Mouse (Mus musculus) hindbrain, postnatal 0 days (tissue): ENCODE measurements around the gene Gpr19. TPM values are rescaled to one million over a fixed set of nuclear protein-coding genes. Genes with fewer than 3 reads are reported as not detected.

Experiments
- ATAC-seq: fragments of 200-750 bp; cut with Nextera tagmentation; 2 replicates; pipeline ENCODE4 v1.8.0; 2017; ENCODE audit warnings: mild to moderate bottlenecking, moderate TSS enrichment, moderate library complexity
- DNase-seq: peaks from one replicate; pipeline ENCODE4 v3.0.0-alpha.2; 2015; ENCODE audit warnings: low spot score
- H3K27ac ChIP-seq: fragments of 300-500 bp; sonication (generic); 2 replicates; pipeline ENCODE4 v1.5.1; 2014; ENCODE audit warnings: mild to moderate bottlenecking
- H3K27me3 ChIP-seq: fragments of 300-500 bp; sonication (generic); 2 replicates; pipeline ENCODE4 v1.6.1; 2014; ENCODE audit warnings: low read length, mixed read lengths; ENCODE audit not compliant: insufficient read depth
- H3K36me3 ChIP-seq: fragments of 300-500 bp; sonication (generic); 2 replicates; pipeline ENCODE4 v1.6.1; 2014; ENCODE audit warnings: low read length, mixed read lengths; ENCODE audit not compliant: insufficient read depth
- H3K4me1 ChIP-seq: fragments of 300-500 bp; sonication (generic); 2 replicates; pipeline ENCODE4 v1.6.1; 2014; ENCODE audit warnings: antibody characterized with exemption, low read length, mixed read lengths; ENCODE audit not compliant: insufficient read depth
- H3K4me2 ChIP-seq: fragments of 300-500 bp; sonication (generic); 2 replicates; pipeline ENCODE4 v1.6.1; 2014; ENCODE audit warnings: low read depth, mild to moderate bottlenecking, low read length, moderate library complexity, mixed read lengths
- H3K4me3 ChIP-seq: fragments of 300-500 bp; sonication (generic); 2 replicates; pipeline ENCODE4 v1.5.1; 2014; ENCODE audit warnings: low read length
- H3K9ac ChIP-seq: fragments of 300-500 bp; sonication (generic); replicated peaks from 2 replicates; pipeline ENCODE4 v1.6.1; 2014; ENCODE audit warnings: mild to moderate bottlenecking, low read length, moderate library complexity, mixed read lengths
- H3K9me3 ChIP-seq: fragments of 300-500 bp; sonication (generic); 2 replicates; pipeline ENCODE4 v1.6.1; 2016; ENCODE audit warnings: low read length, mixed read lengths
- CTCF ChIP-seq: IDR thresholded peaks from 2 replicates; pipeline ENCODE4 v1.5.1; 2016; ENCODE audit warnings: antibody characterized with exemption, control low read depth, low read depth
- WGBS: fragments of 180-500 bp; shearing (Covaris S2); extraction: QIAGEN DNeasy Blood & Tissue Kit; methylation state at CpG from one replicate; pipeline ENCODE4 v1.1.7; 2014; 5-methylcytosine and 5-hydroxymethylcytosine counted together
- polyA plus RNA-seq: library from polyadenylated mRNA; unstranded; fragments of >200 nt; fragmentation: Nextera tagmentation; extraction: Ambion mirVana; gene quantifications from 2 replicates; pipeline ENCODE4 v1.2.1, GENCODE M21; 2015
- total RNA-seq: library from RNA; depleted of rRNA; stranded (reverse); fragments of >200 nt; gene quantifications from 2 replicates; pipeline ENCODE4 v1.2.3, GENCODE M21; 2014

Gpr19 gene
- total and polyA plus RNA-seq, 2 experiments from 2014 or later: 33.2 to 33.7 TPM

DNA sequence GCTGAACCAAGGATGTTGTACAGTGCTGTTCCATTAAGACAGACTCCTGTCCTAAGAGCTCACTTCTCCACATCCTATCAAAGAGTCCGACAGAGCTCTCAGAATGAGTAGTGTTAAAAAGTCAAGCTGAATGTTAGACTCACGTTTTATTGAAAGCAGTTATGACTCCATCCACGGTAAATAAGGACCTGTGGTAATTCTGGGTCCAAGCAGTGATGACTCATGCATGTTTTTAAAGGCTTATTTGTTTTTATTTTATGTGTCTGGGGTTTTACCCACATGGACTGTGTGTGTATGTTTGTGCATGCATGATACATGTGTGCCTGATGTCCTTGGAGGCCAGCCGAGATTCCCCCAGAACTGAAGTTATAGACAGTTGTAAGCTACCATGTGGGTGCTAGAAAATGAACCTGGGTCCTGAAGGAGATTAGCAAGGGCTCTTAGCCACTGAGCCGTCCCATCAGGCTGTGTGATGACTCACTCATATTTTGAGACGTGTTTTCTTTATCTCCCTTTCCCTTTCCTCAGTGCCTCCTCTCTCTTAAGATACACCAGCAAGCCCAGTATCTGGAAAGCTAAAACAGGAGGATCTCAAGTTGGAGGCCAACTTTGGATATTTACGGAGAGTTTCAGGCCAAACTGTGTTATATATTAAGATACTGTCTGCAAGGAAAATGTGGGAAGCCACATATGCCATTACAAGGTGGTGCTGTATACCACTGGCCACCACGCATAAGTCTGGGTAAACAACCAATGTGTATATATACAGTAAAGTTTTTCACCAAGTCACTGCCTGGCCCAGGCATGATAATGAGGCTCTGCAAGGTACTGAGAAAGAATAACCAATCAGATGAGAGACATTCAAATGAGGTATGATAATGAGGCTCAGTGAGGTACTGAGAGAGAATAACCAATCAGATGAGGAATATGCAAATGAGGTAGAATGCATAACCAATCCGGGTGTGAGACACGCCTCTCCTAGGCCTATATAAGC, 5.8 kb upstream of the Gpr19 start:
- ATAC-seq (no peak), DNase-seq (no peak)
- no peaks in the 10 kb centered on the region for H3K36me3 ChIP-seq
- no peak overlapping the region for H3K9ac ChIP-seq
- TF ChIP-seq CTCF: no peak
- no peak overlapping the region for H3K27ac ChIP-seq
- H3K4me2 ChIP-seq: no peak overlapping the region
- H3K4me1 ChIP-seq: 0 out of 2 replicates have a peak, but pooled peaks cover 1% of the 10 kb centered on the region
- WGBS: 95% methylated on average over 10 of the region's 10 CpGs
- no peaks in the 10 kb centered on the region for H3K9me3 ChIP-seq
- no peak overlapping the region for H3K4me3 ChIP-seq
- no peaks in the 10 kb centered on the region for H3K27me3 ChIP-seq

DNA sequence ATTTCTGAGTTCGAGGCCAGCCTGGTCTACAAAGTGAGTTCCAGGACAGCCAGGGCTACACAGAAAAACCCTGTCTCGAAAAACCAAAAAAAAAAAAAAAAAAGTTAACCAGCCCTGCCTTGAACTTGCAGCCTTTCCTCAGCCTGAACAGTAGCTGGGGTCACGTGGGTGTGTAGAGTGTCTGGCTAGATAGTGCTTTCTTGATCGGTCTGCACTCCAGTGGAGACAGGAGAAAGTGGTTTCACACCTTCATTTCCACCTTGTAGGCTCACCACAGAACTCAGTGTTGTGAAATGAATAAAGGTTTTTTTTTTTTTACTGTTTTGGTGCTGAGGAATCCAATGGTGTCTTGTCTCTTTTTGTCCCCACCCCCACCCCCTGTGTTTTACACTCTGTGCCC, 5.0 kb upstream of the Gpr19 start:
- TF ChIP-seq CTCF: no peak
- Histone ChIP-seq H3K9ac (no peak overlapping the region), H3K27me3 (no peaks in the 10 kb centered on the region), H3K4me1 (0 out of 2 replicates have a peak, but pooled peaks cover 4% of the 10 kb centered on the region), H3K4me3 (no peak overlapping the region), H3K36me3 (no peaks in the 10 kb centered on the region), H3K27ac (no peak overlapping the region), H3K9me3 (no peaks in the 10 kb centered on the region), H3K4me2 (no peak overlapping the region)
- 94% methylated on average over 4 of the region's 4 CpGs for WGBS
- ATAC-seq (no peak), DNase-seq (no peak)

DNA sequence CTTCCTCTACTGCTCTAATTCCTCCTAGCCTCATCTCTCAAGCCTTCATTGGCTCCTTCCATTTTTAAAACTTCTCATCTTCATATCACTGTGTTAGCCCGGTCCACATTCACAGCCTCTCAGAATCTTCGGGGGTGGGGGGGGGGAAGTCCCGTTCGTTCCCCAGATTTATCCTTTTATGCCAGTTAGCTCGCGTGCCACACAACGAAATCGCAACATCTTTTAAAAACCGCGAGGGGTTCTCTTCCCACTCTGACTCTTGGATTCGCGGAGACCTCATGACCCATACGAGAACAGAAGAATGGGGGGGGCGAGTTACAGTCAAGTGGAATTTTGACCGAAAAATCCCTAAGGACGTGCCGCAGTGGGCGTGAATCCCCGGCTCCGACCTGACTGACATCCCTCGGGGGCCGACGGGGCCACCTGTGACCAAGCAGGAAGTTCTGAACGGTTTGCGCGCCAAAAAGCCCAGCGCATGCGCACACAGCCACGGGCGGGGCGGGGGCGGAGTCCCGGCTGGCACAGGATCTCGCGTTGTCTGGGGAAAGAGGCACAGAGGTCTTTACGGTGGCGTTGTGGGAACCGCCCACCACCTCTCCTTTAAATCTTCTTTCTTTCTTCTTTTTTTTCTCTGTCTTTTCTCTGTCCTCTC, 809 bp downstream of the Gpr19 start:
- WGBS: under 1% methylated on average over 38 of the region's 38 CpGs
- ATAC-seq: peak; percentile 94
- no peak for TF ChIP-seq CTCF
- Histone ChIP-seq H3K9ac (peak overlapping the region; percentile 89), H3K4me1 (0 out of 2 replicates have a peak, but pooled peaks cover 8% of the 10 kb centered on the region), H3K27me3 (no peaks in the 10 kb centered on the region), H3K4me2 (peak overlapping the region; percentile 62), H3K36me3 (no peaks in the 10 kb centered on the region), H3K9me3 (no peaks in the 10 kb centered on the region), H3K4me3 (peak overlapping the region; percentile 66), H3K27ac (peak overlapping the region; percentile 100)
- DNase-seq: peak; percentile 94

DNA sequence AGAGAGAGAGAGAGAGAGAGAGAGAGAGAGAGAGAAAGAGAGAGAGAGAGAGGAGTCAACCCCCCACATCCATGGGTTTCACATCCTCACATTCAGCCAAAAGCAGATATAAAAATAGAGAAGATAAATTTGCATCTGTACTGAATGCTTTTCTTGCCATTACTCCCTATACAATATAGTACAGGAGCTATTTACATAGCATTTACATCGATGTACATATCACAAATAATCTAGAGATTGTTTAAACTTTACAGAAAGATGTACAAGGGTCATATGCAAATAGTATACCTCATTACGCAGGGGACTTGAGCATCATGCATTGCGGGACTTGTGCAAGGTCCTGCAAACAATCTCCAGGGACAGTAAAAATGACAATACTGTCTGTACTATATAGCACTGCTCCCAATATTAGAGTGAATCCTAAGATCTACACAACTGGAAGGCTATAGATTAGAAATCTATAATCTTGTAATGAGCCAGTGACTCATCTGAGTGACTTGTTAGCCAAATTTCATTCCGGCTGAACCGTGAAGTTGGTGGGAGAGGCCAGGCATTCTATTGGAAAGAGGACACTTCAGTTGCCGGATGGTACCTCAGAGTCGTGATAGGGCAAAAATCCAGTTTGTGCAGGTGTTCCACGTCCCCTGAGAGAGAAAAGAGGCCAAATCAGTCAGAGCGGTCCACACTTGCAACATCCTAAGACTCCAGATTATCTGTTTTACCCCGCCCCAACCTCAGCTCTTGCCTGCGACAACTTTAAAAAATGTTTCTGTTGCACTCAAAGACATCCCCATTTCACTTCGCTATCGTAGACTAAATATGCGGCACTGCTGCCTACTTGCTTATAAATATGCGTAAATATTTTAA, 1.6 kb downstream of the Gpr19 start:
- ATAC-seq (no peak), DNase-seq (no peak)
- 0 out of 2 replicates have a peak, but pooled peaks cover 8% of the 10 kb centered on the region for H3K4me1 ChIP-seq
- H3K27me3 ChIP-seq: no peaks in the 10 kb centered on the region
- H3K27ac ChIP-seq: peak overlapping the region; percentile 100; the same call in 1 of the 2 replicates
- no peaks in the 10 kb centered on the region for H3K36me3 ChIP-seq
- peak overlapping the region; percentile 66 for H3K4me3 ChIP-seq
- peak overlapping the region; percentile 62 for H3K4me2 ChIP-seq
- WGBS: 44% methylated on average over 15 of the region's 15 CpGs
- H3K9me3 ChIP-seq: no peaks in the 10 kb centered on the region
- no peak for TF ChIP-seq CTCF
- H3K9ac ChIP-seq: peak overlapping the region; percentile 89

DNA sequence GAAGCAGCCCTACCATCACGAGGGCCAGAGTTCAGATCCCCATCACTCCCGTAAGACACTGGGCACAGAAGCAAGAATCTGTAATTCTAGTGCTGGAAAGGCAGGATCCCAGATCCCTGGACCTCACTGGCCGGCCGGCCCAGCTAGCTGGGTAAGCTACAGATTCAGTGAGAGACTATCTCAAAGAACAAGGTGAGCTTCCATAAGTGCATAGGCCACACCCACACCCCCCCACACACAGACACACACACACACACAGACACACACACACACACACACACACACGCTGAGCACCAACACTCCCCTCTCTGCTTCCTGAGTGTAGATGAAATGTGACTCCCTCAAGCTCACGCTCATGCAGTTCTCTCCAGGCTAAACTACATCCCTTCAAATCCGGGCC, 7.9 kb downstream of the Gpr19 start:
- ATAC-seq: no peak

DNA sequence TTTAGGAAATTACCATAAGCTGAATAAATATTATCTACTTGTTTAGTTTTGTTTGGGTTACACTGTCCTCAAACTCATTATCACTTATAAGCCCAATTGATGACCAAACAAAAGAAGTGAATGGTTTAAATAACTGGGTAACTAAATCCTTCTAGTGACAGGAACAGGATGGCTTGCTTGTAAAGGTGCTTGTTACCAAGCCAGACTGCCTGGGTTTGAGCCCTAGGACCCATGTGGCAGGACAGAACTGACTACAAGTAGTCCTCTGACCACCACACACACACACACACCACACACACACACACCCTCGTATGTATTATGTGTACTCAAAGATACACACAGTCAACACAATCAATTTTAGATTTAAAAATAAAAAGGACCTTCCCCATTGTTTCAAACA, 8.6 kb downstream of the Gpr19 start:
- H3K36me3 ChIP-seq: no peaks in the 10 kb centered on the region
- ATAC-seq (no peak), DNase-seq (no peak)
- 88% methylated on average over 1 of the region's 1 CpGs for WGBS
- H3K27me3 ChIP-seq: no peaks in the 10 kb centered on the region
- H3K9me3 ChIP-seq: no peaks in the 10 kb centered on the region
- H3K4me3 ChIP-seq: no peak overlapping the region
- no peak overlapping the region for H3K9ac ChIP-seq
- no peak for TF ChIP-seq CTCF
- no peak overlapping the region for H3K4me2 ChIP-seq
- H3K27ac ChIP-seq: peak overlapping the region; percentile 85; the same call in 1 of the 2 replicates
- peaks cover 18% of the 10 kb centered on the region; the same call in 1 of the 2 replicates for H3K4me1 ChIP-seq

More for the DNA sequence above, 7.9 kb downstream of the Gpr19 start:
- H3K9me3 ChIP-seq: no peaks in the 10 kb centered on the region
- no peak overlapping the region for H3K27ac ChIP-seq
- WGBS: 88% methylated on average over 7 of the region's 7 CpGs
- TF ChIP-seq CTCF: no peak
- DNase-seq: no peak
- no peak overlapping the region for H3K4me2 ChIP-seq
- H3K27me3 ChIP-seq: no peaks in the 10 kb centered on the region
- no peaks in the 10 kb centered on the region for H3K36me3 ChIP-seq
- H3K4me3 ChIP-seq: no peak overlapping the region
- no peak overlapping the region for H3K9ac ChIP-seq
- H3K4me1 ChIP-seq: peaks cover 12% of the 10 kb centered on the region; the same call in 1 of the 2 replicates
